Mouse (Mus musculus) intestine, postnatal 0 days (tissue): ENCODE data around the gene Zkscan16. TPM values are rescaled to one million over a fixed set of nuclear protein-coding genes. Genes with fewer than 3 reads are reported as not detected.
A peak's percentile ranks its signal among the peaks of the same experiment; 100 is the strongest.

ENCODE experiments used
- ATAC-seq: fragments of 200-750 bp; cut with Nextera tagmentation; 2 replicates; pipeline ENCODE4 v1.8.0; 2017; ENCODE audit warnings: mild to moderate bottlenecking, moderate TSS enrichment, moderate library complexity
- H3K27ac ChIP-seq: fragments of 300-500 bp; sonication (generic); 2 replicates; pipeline ENCODE4 v1.5.1; 2014; ENCODE audit warnings: mild to moderate bottlenecking, low read depth, low read length, moderate library complexity
- H3K27me3 ChIP-seq: fragments of 300-500 bp; sonication (generic); replicated peaks from 2 replicates; pipeline ENCODE4 v1.6.1; 2014; ENCODE audit warnings: low read length, mixed read lengths; ENCODE audit not compliant: control insufficient read depth, insufficient read depth
- H3K36me3 ChIP-seq: fragments of 300-500 bp; sonication (generic); 2 replicates; pipeline ENCODE4 v1.6.1; 2014; ENCODE audit warnings: mild to moderate bottlenecking, moderate library complexity; ENCODE audit not compliant: control insufficient read depth, insufficient read depth
- H3K4me1 ChIP-seq: fragments of 300-500 bp; sonication (generic); replicated peaks from 2 replicates; pipeline ENCODE4 v1.6.1; 2014; ENCODE audit warnings: antibody characterized with exemption, low read length, mixed read lengths; ENCODE audit not compliant: control insufficient read depth, insufficient read depth
- H3K4me2 ChIP-seq: fragments of 300-500 bp; sonication (generic); replicated peaks from 2 replicates; pipeline ENCODE4 v1.6.1; 2014; ENCODE audit warnings: low read depth, mild to moderate bottlenecking, moderate library complexity
- H3K4me3 ChIP-seq: fragments of 300-500 bp; sonication (generic); 2 replicates; pipeline ENCODE4 v1.5.1; 2014; ENCODE audit warnings: low read depth, low read length
- H3K9ac ChIP-seq: fragments of 300-500 bp; sonication (generic); 2 replicates; pipeline ENCODE4 v1.6.1; 2014; ENCODE audit warnings: mild to moderate bottlenecking, low read depth, low read length
- H3K9me3 ChIP-seq: fragments of 300-500 bp; sonication (generic); 2 replicates; pipeline ENCODE4 v1.6.1; 2016; ENCODE audit warnings: mixed run types; ENCODE audit not compliant: control insufficient read depth
- CTCF ChIP-seq: sonication (generic); IDR thresholded peaks from 2 replicates; pipeline ENCODE4 v1.5.1; 2016; ENCODE audit warnings: low read depth, mild to moderate bottlenecking, control low read depth, antibody characterized with exemption, moderate library complexity
- WGBS: fragments of 180-500 bp; shearing (Covaris S2); extraction: QIAGEN DNeasy Blood & Tissue Kit; methylation state at CpG from one replicate; pipeline ENCODE4 v1.1.7; 2014; 5-methylcytosine and 5-hydroxymethylcytosine counted together
- polyA plus RNA-seq: library from polyadenylated mRNA; unstranded; fragments of >200 nt; fragmentation: Nextera tagmentation; extraction: Ambion mirVana; gene quantifications from 2 replicates; pipeline ENCODE4 v1.2.1, GENCODE M21; 2015

Zkscan16 gene
- polyA plus RNA-seq, 1 experiment from 2014 or later: 0.04 TPM

DNA sequence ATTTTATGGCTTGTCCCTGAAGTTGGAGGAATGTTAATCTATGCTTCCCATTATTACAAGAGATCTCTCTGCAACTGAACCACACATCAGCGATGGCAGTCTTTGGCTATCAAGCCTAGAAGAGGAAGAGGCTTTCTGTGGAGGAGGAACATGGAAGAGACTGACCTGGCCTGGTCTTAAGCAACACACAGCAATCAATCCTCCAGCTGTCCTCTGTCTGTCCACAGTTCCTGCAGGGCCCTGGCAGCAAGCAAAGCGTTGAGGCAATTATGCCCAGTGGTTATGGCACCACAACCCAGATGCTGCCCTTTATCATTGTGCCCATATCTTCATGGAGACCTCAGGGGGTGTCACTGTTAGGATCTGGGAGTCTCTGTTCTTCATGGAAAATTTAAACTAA, 19.5 kb upstream of the Zkscan16 start:
- H3K4me2 ChIP-seq: no peak overlapping the region
- H3K36me3 ChIP-seq: no peaks in the 10 kb centered on the region
- WGBS: 67% methylated on average over 2 of the region's 2 CpGs
- H3K9ac ChIP-seq: no peak overlapping the region
- no peak for ATAC-seq
- no peak overlapping the region for H3K27ac ChIP-seq
- no peak overlapping the region for H3K4me3 ChIP-seq
- H3K4me1 ChIP-seq: no peaks in the 10 kb centered on the region
- H3K27me3 ChIP-seq: no peaks in the 10 kb centered on the region
- no peaks in the 10 kb centered on the region for H3K9me3 ChIP-seq
- TF ChIP-seq CTCF: no peak

DNA sequence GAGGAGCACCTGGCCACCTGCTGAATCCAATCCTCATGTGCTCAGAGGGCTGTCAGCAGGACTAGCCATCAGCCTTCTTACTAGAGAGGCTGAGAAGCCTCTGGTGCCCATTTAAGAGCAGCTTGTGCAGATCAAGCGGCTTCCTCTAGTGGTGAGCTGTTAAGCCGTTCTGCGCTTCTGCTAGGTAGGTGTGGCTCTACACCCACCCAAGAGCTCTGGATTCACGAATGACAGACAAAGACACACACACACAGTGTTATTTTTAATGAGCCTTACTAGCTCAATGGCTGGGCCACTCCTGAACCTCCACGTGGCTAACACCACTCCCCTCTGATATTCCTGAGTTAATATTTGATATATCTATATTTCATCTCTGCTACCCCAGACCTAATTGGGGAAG, 17.8 kb upstream of the Zkscan16 start:
- H3K27ac ChIP-seq: no peak overlapping the region
- no peak overlapping the region for H3K9ac ChIP-seq

DNA sequence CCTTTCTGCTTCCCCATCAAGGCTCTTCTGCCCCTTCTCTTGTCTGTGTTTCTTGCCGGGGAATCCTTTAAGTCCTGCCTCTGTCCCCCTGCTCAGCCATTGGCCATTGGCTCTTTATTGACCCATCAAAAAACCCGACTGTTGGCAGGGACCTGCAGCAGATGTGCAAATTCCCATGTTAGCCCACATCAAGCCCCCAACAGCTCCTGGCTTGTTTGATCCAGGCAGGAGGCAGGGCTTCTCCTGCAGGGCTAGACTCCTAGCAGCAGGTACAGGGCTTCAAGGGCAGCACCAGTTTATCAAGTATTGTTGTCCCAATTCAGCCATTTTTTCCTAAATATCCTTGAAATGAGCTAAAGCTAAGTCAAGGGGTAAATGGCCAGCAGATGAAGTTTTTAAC, 17.3 kb upstream of the Zkscan16 start:
- Histone ChIP-seq H3K4me3 (no peak overlapping the region), H3K9me3 (no peaks in the 10 kb centered on the region), H3K4me1 (no peaks in the 10 kb centered on the region), H3K36me3 (no peaks in the 10 kb centered on the region), H3K27me3 (no peaks in the 10 kb centered on the region), H3K9ac (no peak overlapping the region), H3K27ac (no peak overlapping the region), H3K4me2 (no peak overlapping the region)
- no peak for ATAC-seq
- WGBS: 21% methylated on average over 2 of the region's 2 CpGs
- TF ChIP-seq CTCF: no peak

More for the DNA sequence above, 17.8 kb upstream of the Zkscan16 start:
- Histone ChIP-seq H3K27me3 (no peaks in the 10 kb centered on the region), H3K4me2 (no peak overlapping the region), H3K9me3 (no peaks in the 10 kb centered on the region), H3K4me1 (no peaks in the 10 kb centered on the region), H3K36me3 (no peaks in the 10 kb centered on the region), H3K4me3 (no peak overlapping the region)
- WGBS: 16% methylated on average over 5 of the region's 5 CpGs
- TF ChIP-seq CTCF: no peak
- no peak for ATAC-seq

DNA sequence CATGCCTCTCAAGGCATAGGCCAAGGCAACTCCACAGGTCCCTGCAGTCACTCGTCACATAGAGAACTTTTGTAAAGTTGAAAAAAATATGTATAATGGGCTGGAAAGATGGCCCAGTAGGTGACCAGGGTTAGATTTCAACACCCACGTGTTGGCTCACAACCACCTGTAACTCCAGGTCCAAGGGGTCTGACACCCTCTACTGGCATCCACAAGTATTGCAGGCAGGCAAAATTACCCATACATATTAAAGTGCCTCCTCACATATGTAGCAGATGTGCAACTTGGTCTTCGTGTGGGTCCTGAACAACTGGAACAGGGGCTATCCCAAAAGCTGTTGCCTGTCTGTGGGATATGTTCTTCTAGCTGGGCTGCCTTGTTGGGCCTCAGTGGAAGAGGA, 15.8 kb upstream of the Zkscan16 start:
- H3K36me3 ChIP-seq: no peaks in the 10 kb centered on the region
- no peak overlapping the region for H3K9ac ChIP-seq
- ATAC-seq: no peak
- no peaks in the 10 kb centered on the region for H3K9me3 ChIP-seq
- peak; percentile 54 for TF ChIP-seq CTCF
- no peak overlapping the region for H3K4me2 ChIP-seq
- H3K4me3 ChIP-seq: no peak overlapping the region
- no peaks in the 10 kb centered on the region for H3K27me3 ChIP-seq
- H3K27ac ChIP-seq: no peak overlapping the region
- H3K4me1 ChIP-seq: no peaks in the 10 kb centered on the region
- 57% methylated on average over 3 of the region's 3 CpGs for WGBS

DNA sequence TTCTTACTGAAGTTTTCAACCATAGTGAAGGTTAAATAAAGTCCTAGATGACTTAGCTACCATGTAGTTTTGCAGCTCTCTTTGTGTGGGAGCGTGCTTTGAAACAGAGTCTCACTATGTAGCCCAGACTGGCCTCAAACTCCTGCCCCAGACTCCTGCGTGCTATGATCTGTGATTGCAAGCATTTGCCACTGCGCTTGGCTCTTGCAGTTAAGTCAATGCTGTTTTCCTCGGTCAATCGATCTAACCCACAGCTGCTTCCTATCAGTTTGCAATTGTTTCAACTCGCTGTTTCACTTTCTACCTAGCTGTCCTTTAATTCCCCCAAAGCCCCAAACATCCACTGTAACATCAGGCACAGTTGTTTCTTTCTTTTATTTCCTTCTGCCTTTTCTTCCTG, 10.9 kb upstream of the Zkscan16 start:
- Histone ChIP-seq H3K27me3 (no peaks in the 10 kb centered on the region), H3K36me3 (no peaks in the 10 kb centered on the region), H3K4me1 (no peaks in the 10 kb centered on the region), H3K4me3 (no peak overlapping the region), H3K4me2 (no peak overlapping the region), H3K9me3 (no peaks in the 10 kb centered on the region), H3K27ac (no peak overlapping the region), H3K9ac (no peak overlapping the region)
- 75% methylated on average over 6 of the region's 6 CpGs for WGBS
- ATAC-seq: no peak
- no peak for TF ChIP-seq CTCF

DNA sequence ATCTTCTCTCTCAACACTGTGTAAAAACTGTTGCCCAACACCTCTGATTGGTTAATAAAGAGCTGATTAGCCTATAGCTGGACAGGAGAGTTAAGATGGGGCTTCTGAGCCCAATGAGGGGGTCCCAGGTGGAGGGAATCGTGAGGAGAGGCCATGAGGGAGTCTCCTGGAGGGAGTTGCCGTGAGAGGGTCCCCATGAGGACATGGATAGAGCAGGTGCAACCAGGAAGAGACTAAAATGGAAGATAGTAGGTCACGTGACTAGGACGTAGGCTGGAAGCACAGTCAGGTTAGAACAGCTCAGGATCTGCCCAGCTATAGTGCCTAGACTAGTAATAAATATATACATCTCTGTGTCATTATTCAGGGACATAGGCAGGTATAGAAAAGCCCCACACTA, 9.1 kb upstream of the Zkscan16 start:
- TF ChIP-seq CTCF: no peak
- WGBS: 80% methylated on average over 4 of the region's 4 CpGs
- no peak overlapping the region for H3K4me3 ChIP-seq
- H3K9me3 ChIP-seq: no peaks in the 10 kb centered on the region
- H3K4me1 ChIP-seq: no peaks in the 10 kb centered on the region
- no peaks in the 10 kb centered on the region for H3K36me3 ChIP-seq
- H3K27ac ChIP-seq: no peak overlapping the region
- no peak overlapping the region for H3K9ac ChIP-seq
- H3K4me2 ChIP-seq: no peak overlapping the region
- H3K27me3 ChIP-seq: no peaks in the 10 kb centered on the region
- no peak for ATAC-seq
